Mouse (Mus musculus) kidney, adult 2 months (tissue): ENCODE measurements around the gene Slco2a1.

Experiments
- CTCF ChIP-seq: fragments of 200-500 bp; conservative IDR thresholded peaks from 2 replicates; pipeline ENCODE4 v1.5.1; 2011; ENCODE audit warnings: low read depth, mild to moderate bottlenecking, control low read depth, low read length, moderate library complexity, mixed read lengths; ENCODE audit not compliant: insufficient read depth, insufficient read length
- POLR2A ChIP-seq: fragments of 200-500 bp; IDR thresholded peaks from one replicate; pipeline ENCODE4 v1.6.1; 2011; ENCODE audit warnings: low read depth, low read length, control low read depth

GRCm38 (mm10) chr9:103145351-103145750 is 156.8 kb downstream of the Slco2a1 start:
- TF ChIP-seq CTCF (no peak), POLR2A (no peak)
